Mouse (Mus musculus): ENCODE results near the gene Slc52a3. TPM values are rescaled to one million over a fixed set of nuclear protein-coding genes. Genes with fewer than 3 reads are reported as not detected.

The Slc52a3 gene
- polyA plus RNA-seq (2012; rRNA removed) = 2.1 and 2.9 TPM in 2 replicates

GRCm38 (mm10) chr2:151996229-151997189 lies at the start of gene Slc52a3:
TSS of gene Slc52a3 (plus strand) at chr2:151996511.
- 14% methylated on average over 35 of the region's 35 CpGs for WGBS
- H3K27me3 ChIP-seq (ENCODE audit: control insufficient read depth, insufficient read depth, low read length) = no peaks in the 10 kb centered on the region

GRCm38 (mm10) chr2:151947617-151948016 lies 48.7 kb upstream of the Slc52a3 start:
- Histone ChIP-seq H3K4me1 (ENCODE audit: control insufficient read depth, insufficient read depth, insufficient read length) (peaks cover 3% of the 10 kb centered on the region; the same call in 1 of the 2 replicates), H3K27me3 (ENCODE audit: control insufficient read depth, insufficient read depth, low read length) (no peaks in the 10 kb centered on the region), H3K36me3 (ENCODE audit: control insufficient read depth, insufficient read depth, low read length) (no peaks in the 10 kb centered on the region), H3K27ac (ENCODE audit: insufficient read depth, low read length) (no peak overlapping the region), H3K4me3 (ENCODE audit: extremely low read depth, insufficient read depth, insufficient read length) (no peak overlapping the region)
- TF ChIP-seq CTCF (IDR thresholded peaks at IDR 0.05; ENCODE audit: extremely low read depth, insufficient read depth, insufficient read length, insufficient replicate concordance) = no peak
- no peak for TF ChIP-seq POLR2A (IDR thresholded peaks at IDR 0.05; ENCODE audit: low read depth, low read length)
- 89% methylated on average over 2 of the region's 2 CpGs for WGBS
- no peak for DNase-seq (ENCODE audit: low read depth in 1 of 2, low spot score in 2 of 2)

More at GRCm38 (mm10) chr2:151996229-151997189, at the start of gene Slc52a3:
- Histone ChIP-seq H3K4me1 (ENCODE audit: control insufficient read depth, insufficient read depth, insufficient read length) (no peaks in the 10 kb centered on the region; the same call in 1 of the 2 replicates), H3K36me3 (ENCODE audit: control insufficient read depth, insufficient read depth, low read length) (no peaks in the 10 kb centered on the region), H3K27ac (ENCODE audit: insufficient read depth, low read length) (no peak within 1 kb of the TSS), H3K4me3 (ENCODE audit: extremely low read depth, insufficient read depth, insufficient read length) (peak within 1 kb of the TSS; percentile 33; the same call in 1 of the 2 replicates)
- DNase-seq (ENCODE audit: low read depth in 1 of 2, low spot score in 2 of 2) = peak; percentile 73 to 88
- no peak for TF ChIP-seq POLR2A (IDR thresholded peaks at IDR 0.05; ENCODE audit: low read depth, low read length)
- peak; percentile 98 for TF ChIP-seq CTCF (IDR thresholded peaks at IDR 0.05; ENCODE audit: extremely low read depth, insufficient read depth, insufficient read length, insufficient replicate concordance)

DNA sequence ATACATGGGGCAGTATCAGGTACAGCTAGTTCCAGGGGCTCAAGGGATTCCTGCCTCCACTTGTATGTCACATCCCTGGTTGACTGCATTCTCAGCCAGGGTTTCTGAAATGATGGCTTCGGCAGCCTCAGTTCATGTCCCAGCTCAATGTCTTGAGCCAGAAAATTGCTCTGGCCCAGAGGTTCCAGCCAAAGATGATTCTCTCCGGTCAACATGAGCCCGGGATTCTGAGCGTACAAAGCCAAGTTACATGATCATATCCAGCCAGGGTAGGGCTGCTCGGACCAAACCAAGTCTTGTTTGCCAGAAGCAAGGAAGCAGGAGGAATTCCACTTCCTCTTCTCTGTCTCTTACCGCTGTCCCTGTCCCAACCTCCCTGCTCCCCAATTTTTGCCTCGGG lies 48.0 kb upstream of the Slc52a3 start:
- 85% methylated on average over 7 of the region's 7 CpGs for WGBS
- H3K36me3 ChIP-seq (ENCODE audit: control insufficient read depth, insufficient read depth, low read length) = no peaks in the 10 kb centered on the region
- TF ChIP-seq CTCF (IDR thresholded peaks at IDR 0.05; ENCODE audit: extremely low read depth, insufficient read depth, insufficient read length, insufficient replicate concordance) (no peak), POLR2A (IDR thresholded peaks at IDR 0.05; ENCODE audit: low read depth, low read length) (no peak)
- no peak overlapping the region for H3K4me3 ChIP-seq (ENCODE audit: extremely low read depth, insufficient read depth, insufficient read length)
- no peak overlapping the region for H3K27ac ChIP-seq (ENCODE audit: insufficient read depth, low read length)
- no peaks in the 10 kb centered on the region for H3K27me3 ChIP-seq (ENCODE audit: control insufficient read depth, insufficient read depth, low read length)
- peaks cover 3% of the 10 kb centered on the region; the same call in 1 of the 2 replicates for H3K4me1 ChIP-seq (ENCODE audit: control insufficient read depth, insufficient read depth, insufficient read length)
- DNase-seq (ENCODE audit: low read depth in 1 of 2, low spot score in 2 of 2) = no peak

GRCm38 (mm10) chr2:151949082-151949774 lies 47.1 kb upstream of the Slc52a3 start:
- no peak for TF ChIP-seq POLR2A (IDR thresholded peaks at IDR 0.05; ENCODE audit: low read depth, low read length)
- no peak for TF ChIP-seq CTCF (IDR thresholded peaks at IDR 0.05; ENCODE audit: extremely low read depth, insufficient read depth, insufficient read length, insufficient replicate concordance)

DNA sequence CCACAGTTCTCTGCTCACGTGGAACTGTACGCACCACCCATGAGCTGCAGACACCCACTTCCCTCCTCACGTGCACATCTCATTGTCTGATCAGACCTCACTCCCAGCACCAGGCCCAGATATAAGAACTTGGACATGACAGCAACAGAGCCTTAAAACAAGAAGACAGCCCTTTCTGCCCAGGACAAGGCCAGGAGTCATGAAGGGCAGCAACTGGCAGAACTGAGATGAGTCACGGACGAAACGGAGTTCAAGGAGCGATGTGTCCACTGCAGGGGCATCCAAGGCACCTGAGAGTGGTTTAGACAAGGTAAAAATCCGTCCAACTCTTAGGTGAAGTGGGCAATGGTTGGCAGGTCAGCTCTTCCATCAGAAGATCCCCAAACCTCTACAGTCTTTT lies 42.6 kb upstream of the Slc52a3 start:
- H3K4me3 ChIP-seq (ENCODE audit: extremely low read depth, insufficient read depth, insufficient read length) = no peak overlapping the region
- no peak for DNase-seq (ENCODE audit: low read depth in 1 of 2, low spot score in 2 of 2)
- H3K27ac ChIP-seq (ENCODE audit: insufficient read depth, low read length) = no peak overlapping the region
- no peak for TF ChIP-seq POLR2A (IDR thresholded peaks at IDR 0.05; ENCODE audit: low read depth, low read length)
- no peak for TF ChIP-seq CTCF (IDR thresholded peaks at IDR 0.05; ENCODE audit: extremely low read depth, insufficient read depth, insufficient read length, insufficient replicate concordance)
- H3K27me3 ChIP-seq (ENCODE audit: control insufficient read depth, insufficient read depth, low read length) = no peaks in the 10 kb centered on the region
- no peaks in the 10 kb centered on the region for H3K36me3 ChIP-seq (ENCODE audit: control insufficient read depth, insufficient read depth, low read length)
- WGBS = 85% methylated on average over 8 of the region's 8 CpGs
- H3K4me1 ChIP-seq (ENCODE audit: control insufficient read depth, insufficient read depth, insufficient read length) = no peaks in the 10 kb centered on the region

More at GRCm38 (mm10) chr2:151949082-151949774, 47.1 kb upstream of the Slc52a3 start:
- no peak overlapping the region for H3K27ac ChIP-seq (ENCODE audit: insufficient read depth, low read length)
- H3K4me1 ChIP-seq (ENCODE audit: control insufficient read depth, insufficient read depth, insufficient read length) = no peaks in the 10 kb centered on the region; the same call in 1 of the 2 replicates
- H3K4me3 ChIP-seq (ENCODE audit: extremely low read depth, insufficient read depth, insufficient read length) = no peak overlapping the region
- H3K36me3 ChIP-seq (ENCODE audit: control insufficient read depth, insufficient read depth, low read length) = no peaks in the 10 kb centered on the region
- 76% methylated on average over 2 of the region's 2 CpGs for WGBS
- DNase-seq (ENCODE audit: low read depth in 1 of 2, low spot score in 2 of 2) = no peak
- no peaks in the 10 kb centered on the region for H3K27me3 ChIP-seq (ENCODE audit: control insufficient read depth, insufficient read depth, low read length)

GRCm38 (mm10) chr2:151956500-151957137 lies 39.7 kb upstream of the Slc52a3 start:
- H3K4me1 ChIP-seq (ENCODE audit: control insufficient read depth, insufficient read depth, insufficient read length) = no peaks in the 10 kb centered on the region
- 90% methylated on average over 4 of the region's 4 CpGs for WGBS
- no peak for DNase-seq (ENCODE audit: low read depth in 1 of 2, low spot score in 2 of 2)
- no peaks in the 10 kb centered on the region for H3K36me3 ChIP-seq (ENCODE audit: control insufficient read depth, insufficient read depth, low read length)
- TF ChIP-seq POLR2A (IDR thresholded peaks at IDR 0.05; ENCODE audit: low read depth, low read length) (no peak), CTCF (IDR thresholded peaks at IDR 0.05; ENCODE audit: extremely low read depth, insufficient read depth, insufficient read length, insufficient replicate concordance) (no peak)
- H3K27me3 ChIP-seq (ENCODE audit: control insufficient read depth, insufficient read depth, low read length) = no peaks in the 10 kb centered on the region
- no peak overlapping the region for H3K4me3 ChIP-seq (ENCODE audit: extremely low read depth, insufficient read depth, insufficient read length)
- no peak overlapping the region for H3K27ac ChIP-seq (ENCODE audit: insufficient read depth, low read length)
